Mouse (Mus musculus) T-helper 17 cell (primary cell): Measurements from ENCODE around the gene Gm20388.

Experiments
- in situ Hi-C, 2 experiments: fragments of 300-600 bp; cut with MboI, MseI; formaldehyde crosslinking; loops; 1 replicate in 1 of 2; 2 replicates in 1 of 2; pipeline ENCODE4 v1.15.1; 2025; ENCODE audit warnings: high pct_unique_total_duplicates in 2 of 2

The Gm20388 gene

GRCm38 (mm10) chr8:119915298-119915697 is 4.7 kb downstream of the Gm20388 start:
- in situ Hi-C loops, result no loop called here

- in situ Hi-C loops, result no loop called here
Observed at GRCm38 (mm10) chr8:119916237-119916892, 5.7 kb downstream of the Gm20388 start.

GRCm38 (mm10) chr8:119917415-119917814 is 6.8 kb downstream of the Gm20388 start:
- in situ Hi-C loops, result no loop called here

- in situ Hi-C loops, result no loop called here
Observed at GRCm38 (mm10) chr8:119918155-119918567, 7.5 kb downstream of the Gm20388 start.

- in situ Hi-C loops, result no loop called here
Observed at GRCm38 (mm10) chr8:119923259-119923658, 12.6 kb downstream of the Gm20388 start.

DNA sequence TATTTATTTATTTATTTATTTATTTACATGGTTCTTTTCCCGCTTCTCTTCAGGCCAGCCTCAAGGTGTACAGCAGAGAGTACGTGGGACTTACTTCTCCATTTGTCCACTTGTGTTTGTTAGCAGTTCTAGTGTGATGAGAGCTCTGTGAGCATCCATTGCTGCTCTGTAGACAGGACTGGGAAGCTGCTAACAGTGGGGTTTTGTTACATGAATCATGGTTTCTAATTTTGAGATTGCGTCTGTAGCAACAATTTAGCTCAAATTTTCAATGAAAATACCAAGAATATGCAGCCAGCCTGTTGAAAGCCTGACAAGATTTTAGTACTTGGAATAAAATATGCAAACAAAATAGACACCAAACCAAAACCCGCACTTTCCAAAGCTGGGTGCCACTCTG is 14.8 kb downstream of the Gm20388 start:
- in situ Hi-C loops, result no loop called here

GRCm38 (mm10) chr8:119926474-119926873 is 15.8 kb downstream of the Gm20388 start:
- in situ Hi-C loops, result no loop called here

GRCm38 (mm10) chr8:119927422-119928092 is 16.9 kb downstream of the Gm20388 start:
- in situ Hi-C loops, result no loop called here

GRCm38 (mm10) chr8:119931317-119931716 is 20.7 kb downstream of the Gm20388 start:
- in situ Hi-C loops, result no loop called here

DNA sequence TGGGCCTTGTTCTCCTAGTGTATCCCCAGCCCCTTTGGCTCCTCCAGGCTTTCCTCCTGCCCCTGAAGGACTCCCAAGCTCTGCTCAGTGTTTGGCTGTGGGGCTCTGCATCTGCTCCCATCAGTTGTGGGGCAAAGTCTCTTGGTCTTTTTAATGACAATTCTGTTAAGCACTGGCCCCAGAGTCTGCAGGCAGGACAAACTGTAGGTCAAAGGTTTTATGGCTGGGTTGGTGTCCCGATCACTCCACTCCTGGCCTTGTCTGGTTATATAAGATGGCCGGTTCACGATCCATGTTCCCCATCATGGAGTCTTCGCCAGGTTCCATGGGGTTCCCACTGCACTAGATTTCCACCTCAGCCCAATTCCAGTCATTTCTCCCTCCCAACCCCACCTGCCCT is 23.0 kb downstream of the Gm20388 start:
- in situ Hi-C loops, result no loop called here

GRCm38 (mm10) chr8:119935541-119935940 is 24.9 kb downstream of the Gm20388 start:
- in situ Hi-C loops, result no loop called here

- in situ Hi-C loops, result no loop called here
Observed at GRCm38 (mm10) chr8:119938481-119938880, 27.8 kb downstream of the Gm20388 start.

- in situ Hi-C loops, result no loop called here
Observed at GRCm38 (mm10) chr8:119939336-119939735, 28.7 kb downstream of the Gm20388 start.

DNA sequence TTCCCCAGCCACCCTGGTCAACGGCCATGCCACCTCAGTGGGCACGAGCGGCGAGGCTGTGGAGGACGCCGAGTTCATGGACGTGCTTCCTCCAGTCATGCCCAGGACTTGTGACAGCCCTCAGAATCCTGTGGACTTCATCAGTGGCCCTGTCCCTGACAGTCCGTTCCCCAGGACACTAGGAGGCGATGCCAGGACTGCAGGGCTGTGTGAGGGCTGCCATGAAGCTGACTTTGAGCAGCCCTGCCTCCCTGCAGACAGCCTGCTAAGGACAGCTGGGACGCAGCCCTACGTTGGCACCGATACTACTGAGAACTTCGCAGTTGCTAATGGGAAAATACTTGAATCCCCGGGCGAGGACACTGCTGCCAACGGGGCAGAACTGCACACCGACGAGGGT is 30.8 kb downstream of the Gm20388 start:
- in situ Hi-C loops, result no loop called here

- in situ Hi-C loops, result no loop called here
Observed at GRCm38 (mm10) chr8:119943616-119944015, 33.0 kb downstream of the Gm20388 start.

- in situ Hi-C loops, result no loop called here
Observed at GRCm38 (mm10) chr8:119944096-119944811, 33.6 kb downstream of the Gm20388 start.

GRCm38 (mm10) chr8:119946326-119946865 is 35.8 kb downstream of the Gm20388 start:
- in situ Hi-C loops, result loop anchor here (5.0 kb wide), 2 partner anchors 51 to 126 kb away; no protein-coding TSS in a partner anchor

DNA sequence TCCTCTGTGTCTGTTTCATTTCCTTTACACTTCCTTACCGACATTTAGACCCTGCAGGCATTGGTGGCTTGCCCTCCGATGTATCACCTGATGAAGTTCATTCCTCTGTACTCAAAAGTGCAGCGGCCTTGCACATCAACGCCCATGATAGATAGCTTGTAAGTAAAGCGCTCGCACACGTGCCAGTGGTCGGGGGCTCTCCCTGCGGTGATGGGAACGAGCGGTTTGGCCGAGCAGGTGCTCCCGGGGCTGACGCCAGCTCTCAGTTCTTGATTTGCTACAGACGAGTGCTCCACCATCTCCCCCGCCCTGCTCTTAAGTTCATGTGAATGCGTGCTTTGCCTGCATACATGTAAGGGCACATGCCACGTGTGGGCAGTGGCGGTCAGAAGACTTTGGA is 37.0 kb downstream of the Gm20388 start:
- in situ Hi-C loops, result loop anchor here (5.0 kb wide), 2 partner anchors 50 to 125 kb away; no protein-coding TSS in a partner anchor

GRCm38 (mm10) chr8:119948340-119948739 is 37.7 kb downstream of the Gm20388 start:
- in situ Hi-C loops, result loop anchor here (5.0 kb wide), 2 partner anchors 49 to 124 kb away; no protein-coding TSS in a partner anchor

GRCm38 (mm10) chr8:119952282-119952681 is 41.6 kb downstream of the Gm20388 start:
- in situ Hi-C loops, result no loop called here

- in situ Hi-C loops, result no loop called here
Observed at GRCm38 (mm10) chr8:119952747-119953146, 42.1 kb downstream of the Gm20388 start.

- in situ Hi-C loops, result no loop called here
Observed at GRCm38 (mm10) chr8:119955333-119955732, 44.7 kb downstream of the Gm20388 start.
